Mouse (Mus musculus) gastrocnemius, adult 8-10 months (tissue): Measurements from ENCODE around the gene Adrb1. TPM values are rescaled to one million over a fixed set of nuclear protein-coding genes. Genes with fewer than 3 reads are reported as not detected.

Experiments
- DNase-seq, 2 experiments: peaks; one replicate each; pipeline ENCODE4 v3.0.0; 2022; ENCODE audit warnings: low spot score in 2 of 2
- total RNA-seq, 4 experiments: library from RNA; stranded (reverse); gene quantifications; 2 replicates each; pipeline ENCODE4 v1.2.4; 2022

Adrb1 gene
- total RNA-seq = under 1 TPM in 2 of 4 experiments, not detected in 2; 0.07 to 0.08 TPM

DNA sequence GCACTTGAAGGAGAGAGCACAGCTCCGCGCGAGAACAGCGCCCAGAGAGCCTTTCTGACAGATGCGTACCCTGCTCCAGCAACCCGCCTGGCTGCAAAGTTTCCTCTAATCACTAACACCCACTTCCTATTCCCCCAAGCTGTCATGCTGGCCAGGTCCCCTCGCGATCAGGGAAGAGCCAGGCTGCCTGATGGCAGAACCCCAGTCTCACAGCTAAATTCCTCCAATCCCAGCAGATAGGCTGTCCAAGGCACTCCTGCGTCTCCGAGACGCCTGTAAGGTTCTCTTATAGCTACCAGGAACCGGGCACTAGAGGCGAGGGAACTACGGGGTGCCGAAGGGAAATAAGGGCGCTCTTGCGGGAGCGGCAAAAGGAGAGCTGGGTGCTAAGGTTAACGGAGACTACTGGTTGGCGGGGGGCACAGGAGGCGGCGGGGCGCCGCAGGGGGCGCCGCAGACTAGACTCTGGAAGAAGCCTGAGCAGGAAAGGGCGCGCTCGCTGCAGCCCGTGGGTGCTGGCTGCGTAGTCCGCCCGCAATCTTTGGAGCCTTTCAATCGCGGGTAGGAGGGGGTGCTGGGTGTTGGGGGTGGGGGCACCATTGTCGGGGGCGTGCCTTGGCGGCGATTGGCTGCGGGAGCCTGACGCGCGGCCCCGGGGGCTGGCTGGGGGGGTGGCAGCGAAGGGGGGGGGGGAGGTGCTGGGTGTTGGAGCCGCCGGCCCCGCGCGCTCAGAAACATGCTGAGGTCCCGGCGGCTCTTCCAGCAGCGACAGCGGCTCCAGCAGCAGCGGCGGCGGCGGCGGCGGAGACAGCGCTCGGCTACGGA is at the start of gene Adrb1:
Adrb1 (plus strand) TSS at position 813 of the 825 bp plus-strand sequence.
- no peak for DNase-seq

DNA sequence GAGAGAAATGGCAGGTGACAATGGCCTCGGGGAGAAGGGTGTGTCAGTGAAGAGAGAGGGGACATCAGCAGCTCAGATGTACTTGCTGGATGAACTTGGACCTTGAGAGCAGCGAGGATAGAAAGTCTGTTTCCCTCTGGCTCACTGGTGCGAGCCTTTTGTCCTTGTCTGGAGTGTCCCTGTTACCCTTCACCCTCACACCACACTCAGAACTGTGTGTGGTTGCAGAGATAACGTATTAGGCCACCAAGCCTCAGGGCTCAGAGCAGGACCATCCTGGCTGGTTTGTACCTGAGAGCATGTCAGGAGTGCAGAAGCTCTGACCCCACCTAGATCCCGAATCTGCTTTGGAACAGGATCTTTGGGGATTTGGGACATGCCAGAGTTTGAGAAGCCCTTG is 46.3 kb upstream of the Adrb1 start:
- no peak for DNase-seq

DNA sequence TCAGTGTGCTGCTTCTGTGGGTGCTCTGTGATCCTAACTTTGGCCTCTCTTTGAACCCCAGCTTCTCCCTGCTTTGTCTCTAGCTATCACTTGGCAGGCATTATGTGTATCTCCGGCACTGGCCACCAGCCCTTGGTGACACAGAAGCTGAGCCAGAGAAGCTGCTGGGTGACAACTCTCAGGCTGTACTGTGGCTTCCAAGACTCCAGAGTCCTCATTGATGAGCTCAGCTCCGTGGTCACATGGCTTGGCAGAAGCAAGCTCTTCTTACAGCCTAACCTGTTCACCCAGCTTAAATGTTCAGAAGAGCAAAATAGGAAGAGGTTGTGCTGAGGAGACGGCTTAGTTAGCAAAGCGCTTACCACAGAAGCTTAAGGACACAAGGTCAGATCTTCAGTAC is 45.5 kb upstream of the Adrb1 start:
- DNase-seq = no peak

DNA sequence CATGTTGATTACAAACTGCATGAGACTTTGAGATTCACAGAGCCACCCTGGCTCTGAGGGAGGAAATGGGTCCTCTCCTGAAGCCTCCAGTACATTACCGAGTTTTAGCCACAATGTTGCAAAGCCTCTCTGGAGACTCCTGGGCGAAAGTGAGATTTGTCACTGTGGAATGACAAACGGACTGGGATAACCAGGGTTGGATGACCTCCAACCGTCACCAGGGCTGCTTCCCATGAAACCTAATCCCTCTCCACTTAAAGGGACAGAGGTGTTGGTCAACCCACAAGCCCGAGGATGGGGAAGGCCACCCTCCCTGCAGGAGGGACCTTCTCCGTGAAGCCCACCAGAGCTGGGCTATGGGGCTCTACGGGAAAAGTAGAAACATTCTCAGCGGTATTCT is 44.4 kb upstream of the Adrb1 start:
- no peak for DNase-seq

DNA sequence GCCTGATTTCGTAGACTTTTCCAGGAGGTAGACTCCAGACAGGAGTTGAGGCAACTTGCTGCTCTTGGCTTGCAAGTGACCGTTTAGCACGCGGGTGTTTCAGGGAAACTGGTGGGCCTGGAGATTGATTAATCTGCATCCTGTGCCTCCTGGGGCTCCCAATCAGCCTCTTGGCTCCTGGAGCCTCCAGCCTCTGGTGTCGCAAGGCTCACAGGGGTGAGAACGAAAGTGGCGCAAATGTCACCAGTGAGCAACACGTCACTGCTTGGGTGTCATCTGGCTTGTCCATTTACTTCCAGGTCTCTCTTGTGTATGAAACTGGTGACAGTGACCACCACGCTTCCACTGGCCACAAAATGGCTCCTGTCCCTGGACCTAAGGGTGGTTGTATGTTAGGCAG is 43.5 kb upstream of the Adrb1 start:
- no peak for DNase-seq

DNA sequence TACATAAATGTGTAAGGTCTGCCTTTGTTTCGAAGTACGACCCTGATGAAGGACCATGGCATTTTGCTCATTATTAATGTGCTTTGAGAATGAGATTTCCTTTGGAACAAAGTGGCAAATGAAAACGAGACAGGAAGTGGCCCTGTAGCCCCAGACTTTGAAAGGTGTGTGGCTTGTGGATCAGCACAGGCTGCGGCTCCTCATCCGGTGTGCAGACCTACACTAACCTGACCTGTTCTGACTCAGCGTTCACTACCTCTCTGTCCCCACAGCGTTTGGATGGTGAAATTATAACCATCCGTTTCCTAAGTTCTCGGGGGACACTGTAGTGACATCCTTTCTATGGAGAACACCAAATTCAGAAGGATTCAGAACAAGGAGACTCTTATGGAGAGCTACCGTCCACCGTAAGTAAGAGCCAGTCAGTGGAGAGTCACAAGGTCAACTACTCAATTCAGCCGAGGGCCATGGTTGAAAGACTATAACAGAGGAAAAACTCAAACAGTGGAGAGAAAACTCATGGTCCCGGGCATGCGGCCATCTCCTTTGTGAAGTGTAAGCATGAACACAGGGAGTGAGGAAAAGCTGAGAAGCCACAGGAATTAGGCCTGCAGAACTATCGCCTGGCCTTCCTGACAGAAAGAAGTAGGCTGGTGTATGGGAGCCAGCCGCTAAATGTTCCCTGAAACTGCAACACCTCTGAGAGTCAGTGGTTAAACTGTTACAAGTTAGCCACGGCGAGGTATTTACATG is 42.6 kb upstream of the Adrb1 start:
- no peak for DNase-seq

DNA sequence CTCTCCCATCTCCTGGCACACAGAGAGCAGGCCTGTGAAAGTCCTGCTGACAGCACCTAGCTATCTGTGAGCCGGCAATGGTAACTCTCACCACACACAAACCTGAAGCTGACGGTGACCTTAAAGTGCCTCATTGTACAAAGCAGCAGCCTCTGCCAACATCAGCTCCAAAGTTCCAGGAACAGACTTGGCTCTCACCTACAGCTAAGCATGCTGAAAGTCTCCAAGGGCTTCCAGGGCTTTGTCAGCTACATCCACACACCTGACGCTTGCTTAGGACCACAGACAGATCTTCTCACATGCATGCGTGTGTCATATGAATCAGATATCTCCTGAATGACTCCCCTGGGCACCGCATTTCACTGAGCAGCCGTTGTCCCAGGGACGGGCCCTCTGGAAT is 42.0 kb upstream of the Adrb1 start:
- no peak for DNase-seq

DNA sequence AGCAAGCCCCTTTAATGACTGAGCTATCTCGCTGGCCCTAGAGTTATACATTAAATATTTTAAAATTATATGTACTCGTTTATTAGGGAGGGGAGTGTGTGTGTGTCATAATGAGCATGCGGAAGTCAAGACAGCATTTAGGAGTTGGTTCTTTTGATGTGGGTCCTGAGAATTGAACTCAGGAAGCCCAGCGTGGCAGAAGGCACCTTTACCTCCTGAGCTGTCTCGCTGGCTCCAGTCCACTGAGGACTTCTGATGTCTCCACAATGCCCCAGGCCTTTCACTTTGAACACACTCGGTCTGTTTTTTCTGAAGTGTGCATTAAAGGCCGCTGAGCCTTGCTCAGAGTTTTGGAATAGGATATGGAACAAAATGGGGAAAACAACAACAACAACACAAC is 39.7 kb upstream of the Adrb1 start:
- no peak for DNase-seq

DNA sequence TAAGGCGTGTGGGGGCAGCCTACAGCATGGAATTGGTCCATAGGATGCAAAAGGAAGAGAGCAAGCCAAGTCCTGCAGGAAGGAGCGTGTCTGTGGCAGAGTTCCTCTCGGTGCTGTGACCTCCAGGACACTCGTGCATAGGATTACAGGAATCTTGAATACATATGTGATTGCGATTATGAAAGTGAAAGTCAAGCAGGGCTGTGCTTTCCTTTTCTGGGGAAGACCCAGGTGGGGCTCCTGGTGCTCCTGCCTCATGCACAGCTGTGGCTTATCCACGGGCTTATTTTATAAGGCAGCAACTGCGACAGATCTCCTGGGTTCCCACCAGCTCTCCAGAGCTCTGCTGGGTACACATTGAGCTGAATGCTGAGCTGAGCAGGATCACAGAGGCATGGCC is 39.2 kb upstream of the Adrb1 start:
- DNase-seq = no peak

DNA sequence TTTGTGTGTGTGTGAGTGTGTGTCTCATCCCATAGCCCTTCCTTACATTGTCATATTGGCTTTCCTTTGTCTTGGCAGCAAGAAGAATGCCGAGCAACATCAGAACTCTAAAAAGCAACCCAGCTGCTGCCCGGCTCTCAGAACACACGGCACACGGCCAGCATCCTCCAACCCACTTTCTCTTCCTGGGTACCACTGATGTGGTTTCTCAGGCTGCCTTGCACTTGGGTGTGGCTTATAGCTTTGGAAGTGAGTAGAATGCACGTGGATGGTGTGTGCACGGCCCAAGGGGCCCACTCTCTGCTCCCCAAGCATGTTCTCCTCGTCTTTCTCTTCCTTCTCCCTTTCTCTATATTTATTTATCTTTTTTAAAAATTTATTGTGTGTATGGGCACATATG is 36.5 kb upstream of the Adrb1 start:
- no peak for DNase-seq

DNA sequence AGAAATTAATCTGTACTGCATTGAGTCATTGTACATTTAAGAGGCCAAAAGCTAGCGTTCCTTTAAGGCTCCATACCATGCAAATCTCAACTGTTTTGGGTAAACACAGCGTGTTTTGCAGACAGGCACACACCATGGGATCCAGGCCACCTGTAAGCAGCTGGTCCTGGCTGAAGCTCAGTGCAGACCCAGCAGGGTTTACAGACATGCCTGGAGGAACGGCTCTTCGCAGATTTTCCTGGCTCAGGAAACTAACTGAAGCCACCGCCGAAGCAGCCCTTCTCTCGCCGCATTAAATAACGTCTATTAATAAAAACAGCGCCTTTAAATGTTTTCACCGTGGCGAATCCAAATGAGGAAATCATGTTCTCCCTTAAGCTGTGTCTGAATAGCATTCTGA is 35.8 kb upstream of the Adrb1 start:
- DNase-seq = no peak

DNA sequence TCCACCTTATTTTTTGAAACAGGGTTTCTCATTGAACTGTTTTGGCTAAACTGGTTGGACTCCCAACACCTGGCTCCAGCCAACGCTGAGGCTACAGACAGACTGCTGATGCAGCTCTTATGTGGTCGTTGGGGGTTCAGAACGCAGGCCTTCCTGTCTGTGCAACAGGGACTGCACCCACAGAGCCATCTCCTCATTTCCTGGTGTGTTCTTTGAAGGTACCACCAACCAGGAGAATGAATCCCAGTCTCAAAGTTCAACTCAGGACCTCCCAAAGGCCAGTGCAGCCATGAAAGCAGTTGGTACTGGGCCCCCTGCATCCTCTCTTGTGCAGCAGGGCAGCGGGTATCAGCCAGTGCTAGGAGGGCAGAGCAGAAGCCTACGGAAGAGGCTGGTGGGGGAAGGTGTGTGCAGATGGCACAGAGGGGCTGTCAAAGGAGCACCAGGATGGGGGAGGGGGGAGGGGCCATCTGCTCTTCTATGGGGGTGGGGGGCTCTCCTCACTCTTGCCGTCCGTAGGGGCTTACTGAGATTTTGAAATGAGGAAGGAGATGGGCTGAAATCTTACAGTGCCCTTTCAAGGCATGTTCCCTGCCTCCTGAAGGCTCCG is 34.9 kb upstream of the Adrb1 start:
- DNase-seq = no peak

DNA sequence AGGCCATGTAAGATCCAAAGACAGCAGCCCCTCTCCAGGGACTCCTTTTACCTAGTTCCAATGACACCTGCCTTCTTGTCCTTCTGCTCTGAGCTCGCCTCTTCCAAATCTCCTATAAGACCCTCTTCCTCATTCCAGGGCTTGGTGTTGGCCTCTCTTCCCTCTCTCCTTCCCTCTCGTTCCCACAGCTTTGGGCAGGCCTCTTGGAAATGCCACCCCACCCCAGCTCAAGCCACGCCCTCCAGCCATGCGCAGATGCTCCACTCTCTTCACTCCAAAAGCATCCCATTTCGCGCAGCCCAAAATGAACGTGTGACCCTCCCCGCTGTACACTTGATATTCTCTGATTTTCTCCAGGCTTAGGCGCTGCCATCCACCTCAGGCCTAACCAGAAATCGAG is 34.3 kb upstream of the Adrb1 start:
- DNase-seq = no peak

DNA sequence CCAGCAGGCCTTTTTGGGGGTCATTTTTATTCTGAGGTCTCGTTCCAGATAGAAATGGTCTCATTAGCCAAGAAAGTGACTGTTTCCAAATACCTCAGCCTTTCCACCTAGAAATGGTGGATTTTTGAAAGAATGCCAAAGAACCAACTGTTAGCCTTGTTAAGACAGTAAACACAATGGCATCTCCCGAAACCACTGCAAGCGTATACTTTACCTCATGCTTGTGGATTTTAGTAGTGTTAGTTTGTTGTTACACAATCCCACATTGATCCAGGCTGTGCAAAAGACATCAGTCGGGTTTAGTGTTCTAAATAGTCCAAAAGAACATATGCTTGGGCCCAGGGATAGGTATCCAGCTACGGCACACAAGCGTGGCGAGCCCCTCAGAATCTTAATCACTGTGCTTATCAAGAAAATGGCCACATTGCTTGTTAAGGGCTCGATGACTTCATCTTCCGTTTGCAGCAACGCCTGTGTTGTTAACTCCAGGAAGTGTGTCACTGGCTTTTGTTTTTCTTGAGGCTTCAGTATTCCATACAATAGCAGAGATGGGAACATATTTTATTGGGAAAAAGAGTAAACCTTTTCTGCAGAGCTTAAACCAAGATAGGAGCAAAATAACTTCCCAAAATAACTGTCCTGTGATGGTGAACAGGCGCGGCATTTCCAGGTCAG is 33.2 kb upstream of the Adrb1 start:
- no peak for DNase-seq

DNA sequence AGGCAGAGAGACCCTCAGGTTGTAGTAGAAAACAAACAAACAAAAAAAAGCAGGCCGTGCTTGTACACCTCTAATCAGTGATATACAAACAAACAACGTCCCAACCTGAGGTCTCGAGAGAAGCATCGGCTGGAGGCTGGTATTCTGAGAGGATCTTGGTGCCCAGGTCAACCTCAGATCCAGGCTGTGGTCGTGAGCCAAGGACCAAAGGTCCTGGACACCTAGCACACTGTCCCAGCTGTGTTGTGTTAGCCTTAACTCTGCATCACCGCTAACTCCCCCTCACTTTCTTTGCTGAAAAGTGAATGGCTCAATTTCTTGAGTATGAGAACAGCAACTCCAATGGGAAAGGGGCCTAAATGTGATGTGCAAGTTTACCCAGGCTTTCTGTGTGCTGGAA is 32.5 kb upstream of the Adrb1 start:
- DNase-seq = no peak

DNA sequence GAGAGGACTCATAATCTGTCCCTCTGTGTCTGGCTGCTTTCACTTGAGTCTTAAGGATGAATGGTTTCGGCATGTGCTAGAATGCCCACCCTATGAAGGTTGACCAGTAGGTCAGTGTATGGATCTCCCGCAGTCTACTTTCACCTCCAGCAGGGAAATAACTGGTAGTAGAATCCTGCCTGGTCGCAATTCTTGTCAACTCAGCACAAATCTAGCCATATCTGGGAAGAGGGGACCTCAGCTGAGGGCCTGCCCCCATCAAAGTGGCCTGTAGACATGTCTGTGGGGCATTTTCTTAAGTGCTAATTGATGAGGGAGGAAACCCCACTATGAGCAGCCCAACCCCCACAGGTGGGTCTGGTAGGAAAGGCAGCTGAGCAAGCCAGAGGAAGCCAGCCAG is 30.9 kb upstream of the Adrb1 start:
- DNase-seq = no peak

DNA sequence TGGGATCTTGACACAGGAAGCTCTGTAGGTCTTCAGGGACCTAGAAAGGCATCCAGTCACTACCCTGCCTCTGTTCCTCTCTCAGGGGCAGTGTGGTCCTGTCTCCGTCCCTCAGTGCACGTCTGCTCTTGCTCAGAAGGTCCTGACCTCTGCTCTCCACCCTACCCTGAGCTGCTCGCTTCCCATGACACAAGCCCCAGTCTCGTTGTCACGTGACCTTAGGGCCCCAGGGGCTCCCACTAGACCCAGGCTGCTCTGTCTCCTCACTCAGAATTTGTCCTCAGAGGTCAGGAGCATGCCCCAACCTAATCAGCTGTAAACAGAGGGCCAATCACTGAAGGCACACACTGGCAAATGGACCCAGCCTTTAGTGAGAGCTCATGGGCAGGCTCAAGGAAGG is 29.5 kb upstream of the Adrb1 start:
- DNase-seq = no peak

DNA sequence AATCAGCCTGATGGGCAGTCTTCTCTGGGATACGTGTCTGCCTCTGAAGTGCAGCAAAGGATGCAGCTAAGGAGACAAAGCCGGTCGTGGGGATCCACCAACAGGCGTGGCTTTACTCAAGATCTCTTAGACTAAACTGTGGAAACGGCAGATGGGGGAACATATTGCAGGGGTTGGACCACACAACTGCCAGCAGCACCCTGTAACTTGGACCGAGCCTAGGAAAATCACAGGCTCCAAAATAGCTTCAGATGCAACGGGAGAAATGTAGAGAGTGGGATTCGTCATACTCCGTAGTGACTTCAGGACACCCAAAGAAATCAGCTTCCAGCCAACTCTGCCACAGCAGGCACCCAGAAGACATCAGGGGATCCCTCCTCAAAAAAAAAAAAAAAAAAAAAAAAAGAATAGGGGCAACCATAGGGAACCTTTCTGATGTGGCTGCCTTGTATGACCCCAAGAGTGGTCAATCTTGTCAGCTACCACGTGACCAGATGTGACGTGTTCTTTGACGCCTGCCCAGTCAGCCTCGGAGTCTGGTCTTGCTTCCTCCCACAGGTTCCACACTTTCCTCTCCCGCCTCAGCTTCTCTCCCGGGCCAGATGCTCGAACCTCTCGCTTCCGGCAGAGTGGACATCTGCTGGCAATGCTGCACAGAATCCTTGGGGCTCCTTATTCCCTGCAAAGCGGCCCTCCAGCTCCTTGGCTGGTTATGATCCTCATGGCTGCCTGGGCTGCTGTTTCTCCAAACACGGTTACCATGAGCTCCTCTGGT is 24.4 kb upstream of the Adrb1 start:
- DNase-seq = no peak

DNA sequence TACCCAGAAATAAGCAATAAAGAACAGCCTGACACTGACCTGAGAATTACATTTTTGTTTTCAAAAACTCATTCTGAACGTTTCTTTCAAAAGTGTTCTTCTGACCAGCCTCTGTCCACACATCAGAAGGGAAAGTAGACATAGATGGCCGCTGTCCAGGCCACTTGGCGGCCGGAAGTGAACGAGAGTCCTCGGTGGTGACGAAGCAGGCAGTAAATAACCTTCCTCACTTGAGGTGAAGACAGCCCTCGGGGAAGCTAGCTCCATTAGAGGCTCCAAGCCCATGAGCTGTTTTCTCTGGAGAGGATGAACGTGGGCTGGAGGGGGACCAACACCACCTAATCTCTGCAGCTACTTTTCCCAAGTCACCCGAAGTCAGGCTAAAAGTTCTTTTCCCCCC is 21.2 kb upstream of the Adrb1 start:
- peak; percentile 36 to 57 for DNase-seq

DNA sequence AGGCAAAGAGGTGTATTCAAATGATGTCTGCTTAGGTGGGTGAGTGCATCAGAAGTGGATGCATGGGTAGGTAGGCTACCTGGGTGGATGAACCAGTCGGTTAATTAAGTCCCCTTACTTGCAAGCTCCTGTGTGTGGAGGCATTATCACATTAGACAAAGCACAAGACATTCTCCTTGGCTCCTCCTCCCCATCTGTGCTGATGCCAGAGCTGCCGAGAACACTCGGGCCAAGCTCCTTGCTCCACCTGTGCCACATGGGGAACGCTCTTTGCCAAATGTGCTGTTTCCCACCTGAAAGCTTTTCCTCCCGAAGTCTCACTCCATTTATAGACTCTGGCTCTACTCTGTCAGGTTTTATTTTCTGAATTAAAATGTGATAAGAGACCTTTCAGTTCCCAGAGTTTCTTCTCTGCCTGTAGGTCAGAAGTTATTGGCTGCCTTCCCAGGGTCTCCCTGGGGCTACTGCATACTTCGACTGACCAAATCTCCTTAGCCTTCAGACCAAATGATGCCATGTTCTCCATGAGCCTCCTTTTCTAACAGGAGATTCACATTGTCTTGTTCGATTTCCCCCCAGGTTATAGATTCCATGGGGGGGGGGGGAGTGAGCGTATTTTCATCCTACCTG is 20.5 kb upstream of the Adrb1 start:
- no peak for DNase-seq

DNA sequence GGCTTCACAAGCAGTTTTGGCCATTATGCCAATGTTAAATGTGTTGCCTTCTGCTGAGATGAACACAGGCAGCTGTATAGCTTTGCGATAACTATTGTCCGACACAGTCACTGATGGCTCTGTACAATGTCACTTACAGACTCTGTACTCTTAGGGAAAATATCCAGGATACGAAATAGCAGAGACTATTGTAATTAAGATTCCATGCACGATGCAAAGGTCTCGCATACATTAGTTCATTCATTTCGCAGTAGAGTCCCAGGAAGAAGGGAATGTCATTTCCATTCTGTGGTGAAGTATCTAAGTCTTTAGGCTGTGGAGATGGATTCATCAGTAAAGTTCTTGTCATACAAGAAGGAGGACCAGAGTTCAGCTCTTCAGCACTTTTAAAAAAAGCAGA is 20.0 kb upstream of the Adrb1 start:
- no peak for DNase-seq
